Mouse (Mus musculus): ENCODE results near the gene Nlrc5. TPM values are rescaled to one million over a fixed set of nuclear protein-coding genes. Genes with fewer than 3 reads are reported as not detected.
"Not testable (repeated sequence)": the region's sequence is repeated elsewhere in the genome, so short reads cannot be mapped to it uniquely, and the experiment has no call there.

The Nlrc5 gene
- total RNA-seq, 4 experiments from 2014 or later: 5.3 to 15.3 (median 9.0) TPM

DNA sequence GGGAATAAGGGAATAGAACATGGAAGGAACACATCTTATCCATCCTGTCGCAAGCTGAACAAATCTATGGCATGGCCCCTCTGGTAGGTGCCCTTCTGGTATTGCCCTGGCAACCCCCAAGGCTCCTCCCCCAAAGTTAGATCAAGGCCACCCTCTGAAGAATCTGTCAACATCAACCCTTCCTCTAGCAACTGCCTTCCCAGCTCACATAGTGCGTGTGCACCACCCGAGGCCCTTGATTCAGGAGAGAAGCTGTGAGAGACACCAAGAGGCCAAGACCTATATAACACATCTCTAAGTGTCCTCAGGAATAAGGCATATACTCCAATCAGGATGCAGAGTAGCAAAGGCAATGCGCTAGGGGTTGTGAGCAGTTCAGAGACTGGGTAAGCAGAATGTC is 11.9 kb upstream of the Nlrc5 start:
- DNase-seq: no peak

GRCm38 (mm10) chr8:94427953-94428352 is 6.2 kb upstream of the Nlrc5 start:
- no peak for DNase-seq

- DNase-seq: no peak
Measured at GRCm38 (mm10) chr8:94428420-94428819, 5.7 kb upstream of the Nlrc5 start.

GRCm38 (mm10) chr8:94429376-94429775 is 4.8 kb upstream of the Nlrc5 start:
- DNase-seq: no peak

GRCm38 (mm10) chr8:94432212-94432611 is 1.9 kb upstream of the Nlrc5 start:
- DNase-seq: no peak

GRCm38 (mm10) chr8:94434958-94435357 is 802 bp downstream of the Nlrc5 start:
- no peak for DNase-seq

GRCm38 (mm10) chr8:94435397-94436111 is 1.4 kb downstream of the Nlrc5 start:
- DNase-seq: no peak

DNA sequence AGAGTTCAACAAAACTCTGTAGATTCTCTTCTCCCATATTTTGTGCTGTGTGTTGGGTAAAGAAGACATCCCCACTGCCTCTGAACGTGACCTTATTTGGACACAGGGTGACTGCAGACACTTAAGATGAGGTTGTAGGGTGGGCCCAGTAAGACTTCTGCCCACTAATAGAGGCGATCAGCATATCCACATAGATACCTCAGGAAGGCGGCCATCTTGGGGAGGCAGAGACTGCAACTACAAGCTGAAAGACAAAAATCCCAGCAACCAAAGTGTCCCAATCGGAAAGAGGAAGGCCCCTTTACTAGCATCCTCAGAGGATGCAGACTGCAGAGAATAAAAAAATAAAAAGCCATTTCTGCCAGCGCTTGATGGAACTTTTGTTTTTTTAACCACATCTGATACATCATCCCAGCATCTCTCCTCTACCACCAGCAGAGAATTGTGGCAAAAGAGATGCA is 2.0 kb downstream of the Nlrc5 start:
- DNase-seq: no peak

GRCm38 (mm10) chr8:94436900-94437299 is 2.7 kb downstream of the Nlrc5 start:
- DNase-seq: no peak

- DNase-seq: no peak
Measured at GRCm38 (mm10) chr8:94438659-94439058, 4.5 kb downstream of the Nlrc5 start.

GRCm38 (mm10) chr8:94439691-94440090 is 5.5 kb downstream of the Nlrc5 start:
- no peak for DNase-seq

DNA sequence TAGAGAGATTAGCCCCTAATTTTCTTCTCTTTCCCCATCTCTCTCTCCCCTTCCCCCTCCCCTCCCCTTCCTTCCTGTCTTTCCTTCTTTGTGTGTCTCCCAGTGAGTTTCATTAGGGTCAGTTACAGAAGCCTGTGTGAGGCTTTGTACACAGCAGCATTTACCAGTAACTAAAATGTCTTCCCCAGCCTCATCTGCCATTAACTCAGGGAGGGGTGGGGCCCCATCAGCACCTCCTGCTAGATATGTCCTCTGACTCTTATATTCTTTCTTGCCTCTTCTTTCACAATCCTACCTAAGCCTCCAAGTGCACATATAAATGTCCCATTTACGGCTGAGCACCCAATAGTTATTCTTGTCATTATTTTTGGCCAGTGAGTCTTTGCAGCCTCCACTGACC is 6.2 kb downstream of the Nlrc5 start:
- no peak for DNase-seq

DNA sequence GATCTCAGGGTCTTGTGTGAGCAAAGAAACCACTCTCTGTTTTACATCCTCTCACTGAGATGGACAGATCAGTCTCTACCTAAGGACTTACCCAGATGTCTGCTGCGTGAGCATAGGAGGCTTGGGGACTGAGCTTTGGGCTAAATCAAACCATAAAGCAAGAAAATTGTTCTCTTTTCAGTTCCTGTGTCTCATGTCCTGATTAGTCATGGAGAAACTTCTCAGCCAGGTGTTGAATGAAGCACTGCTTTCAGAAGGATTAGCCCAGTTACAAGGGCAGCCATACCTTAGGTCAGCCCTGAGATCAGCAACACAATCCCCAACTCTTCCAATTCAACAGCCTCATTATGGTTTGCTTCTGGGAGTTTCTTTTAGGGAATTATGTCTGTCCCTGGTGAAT is 7.5 kb downstream of the Nlrc5 start:
- no peak for DNase-seq

GRCm38 (mm10) chr8:94443153-94443552 is 9.0 kb downstream of the Nlrc5 start:
- DNase-seq: no peak

DNA sequence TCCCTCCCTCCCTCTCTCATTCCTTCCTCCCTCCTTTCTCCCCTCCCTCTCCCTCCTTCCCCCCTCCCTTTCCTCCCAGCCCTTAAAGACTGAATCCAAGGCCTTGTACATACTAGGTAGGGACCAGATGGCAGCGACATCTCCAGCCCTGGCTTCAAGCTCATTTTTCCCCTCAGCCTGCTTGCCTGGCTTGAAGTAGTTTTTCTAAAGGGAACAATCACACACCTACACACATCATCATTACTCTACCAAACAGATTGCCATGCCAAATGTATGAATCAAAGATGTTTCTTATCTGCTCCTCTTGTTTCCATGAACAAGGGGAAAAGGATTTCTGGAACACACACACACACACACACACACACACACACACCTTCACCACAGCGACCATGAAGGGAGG is 10.3 kb downstream of the Nlrc5 start:
- no peak for DNase-seq

DNA sequence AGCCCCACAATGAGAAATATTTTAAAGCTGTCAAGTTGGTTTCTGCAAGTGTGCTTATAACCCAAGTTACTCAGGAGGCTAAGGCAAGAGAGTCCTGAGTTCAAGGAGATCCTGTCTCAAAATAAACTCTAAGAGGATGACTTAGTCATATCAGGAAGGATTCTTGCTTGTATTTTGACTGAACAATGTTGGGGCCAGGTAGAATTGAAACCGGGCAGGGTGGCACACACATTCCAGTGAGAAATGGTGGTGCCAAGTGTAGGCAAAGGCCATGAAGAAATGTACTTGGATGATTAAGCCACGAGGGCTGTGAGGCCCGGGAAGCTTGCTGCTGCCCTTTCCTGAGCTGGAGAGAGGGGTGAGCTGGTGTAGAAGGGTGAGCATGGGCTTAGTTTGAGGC is 13.0 kb downstream of the Nlrc5 start:
- no peak for DNase-seq

- DNase-seq: no peak
Measured at GRCm38 (mm10) chr8:94447583-94448324, 13.6 kb downstream of the Nlrc5 start.

GRCm38 (mm10) chr8:94452991-94453390 is 18.8 kb downstream of the Nlrc5 start:
- not testable (repeated sequence) for DNase-seq

DNA sequence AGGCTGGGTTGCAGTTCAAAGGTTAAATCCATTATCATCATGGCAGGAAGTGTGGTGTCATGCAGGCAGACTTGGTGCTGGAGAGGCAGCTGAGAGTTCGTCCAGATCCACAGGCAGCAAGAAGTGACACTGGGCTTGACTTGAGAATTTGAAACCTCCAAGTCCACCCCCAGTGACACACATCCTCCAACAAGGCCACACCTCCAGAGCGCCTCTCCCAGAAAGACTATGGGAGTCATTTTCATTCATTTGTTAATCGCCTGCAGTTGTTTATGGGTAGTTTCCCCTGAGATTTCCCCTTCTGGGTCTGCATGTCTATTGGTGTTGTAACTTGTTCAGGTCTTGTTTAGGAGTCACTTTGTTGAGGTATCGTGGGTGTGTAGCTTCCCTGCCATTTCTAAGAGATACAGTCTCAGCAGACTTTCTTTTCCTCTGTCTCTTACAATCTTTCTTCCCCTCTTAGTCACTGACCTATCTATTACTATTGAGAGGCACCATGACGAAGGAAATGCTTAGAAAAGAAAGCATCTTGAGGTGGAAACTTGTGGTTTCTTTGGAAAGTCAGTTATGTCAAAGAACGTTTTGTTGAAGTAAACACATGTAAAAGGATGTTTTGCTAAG is 19.8 kb downstream of the Nlrc5 start:
- DNase-seq: no peak

DNA sequence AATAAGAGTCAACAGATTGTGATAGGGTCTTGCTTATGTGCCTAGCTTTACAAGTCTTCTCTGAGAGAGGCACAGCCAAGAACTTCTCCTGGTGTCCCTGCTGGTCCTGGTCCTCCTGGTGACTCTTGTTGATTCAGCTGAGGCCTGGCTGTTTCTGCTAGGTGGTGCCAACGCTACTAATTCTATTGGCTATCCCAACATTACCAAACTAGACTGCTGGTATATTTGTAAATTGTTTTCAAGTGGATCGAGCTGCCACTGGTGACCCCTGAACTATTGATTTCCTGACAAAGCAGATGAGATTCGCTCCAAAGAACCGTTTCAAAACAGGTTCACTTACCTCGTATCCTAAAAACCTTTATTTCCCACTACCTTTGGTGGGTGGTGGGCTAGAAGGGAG is 20.7 kb downstream of the Nlrc5 start:
- no peak for DNase-seq

DNA sequence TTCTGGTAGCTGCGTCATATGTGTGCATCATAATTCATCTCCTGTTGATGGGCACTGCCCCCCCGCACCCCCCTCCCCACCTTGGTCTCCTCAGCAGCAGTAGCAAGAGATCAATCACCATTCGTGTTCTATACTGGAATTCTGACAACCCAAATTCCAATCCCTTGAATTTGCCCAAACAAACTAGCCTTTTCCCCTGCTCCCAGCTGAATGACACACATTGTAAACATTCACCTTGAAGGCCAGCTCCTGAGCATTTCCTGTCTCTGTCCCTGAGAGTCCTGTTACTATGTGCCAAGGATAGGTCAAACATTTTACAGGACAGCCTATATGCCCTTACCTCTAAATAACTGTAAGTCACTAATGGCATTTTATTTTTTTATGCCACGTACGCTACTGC is 21.9 kb downstream of the Nlrc5 start:
- no peak for DNase-seq

GRCm38 (mm10) chr8:94458567-94458966 is 24.4 kb downstream of the Nlrc5 start:
- DNase-seq: no peak

GRCm38 (mm10) chr8:94469656-94470055 is 35.5 kb downstream of the Nlrc5 start:
- DNase-seq: no peak

- no peak for DNase-seq
Measured at GRCm38 (mm10) chr8:94470794-94471193, 36.6 kb downstream of the Nlrc5 start.

Data from adrenal gland, adult 8-10 months (tissue).